Mouse (Mus musculus) ES-E14 (cell line): ENCODE results near the gene Cope.

Source experiments
- MAFK ChIP-seq: IDR thresholded peaks from 2 replicates; pipeline ENCODE4 v1.6.1; 2014; ENCODE audit warnings: mild to moderate bottlenecking, low read depth, low read length, inconsistent platforms; ENCODE audit not compliant: insufficient read depth
- ZNF384 ChIP-seq: IDR thresholded peaks from 2 replicates; pipeline ENCODE4 v1.6.1; 2012; ENCODE audit warnings: low read depth, low read length, inconsistent platforms

DNA sequence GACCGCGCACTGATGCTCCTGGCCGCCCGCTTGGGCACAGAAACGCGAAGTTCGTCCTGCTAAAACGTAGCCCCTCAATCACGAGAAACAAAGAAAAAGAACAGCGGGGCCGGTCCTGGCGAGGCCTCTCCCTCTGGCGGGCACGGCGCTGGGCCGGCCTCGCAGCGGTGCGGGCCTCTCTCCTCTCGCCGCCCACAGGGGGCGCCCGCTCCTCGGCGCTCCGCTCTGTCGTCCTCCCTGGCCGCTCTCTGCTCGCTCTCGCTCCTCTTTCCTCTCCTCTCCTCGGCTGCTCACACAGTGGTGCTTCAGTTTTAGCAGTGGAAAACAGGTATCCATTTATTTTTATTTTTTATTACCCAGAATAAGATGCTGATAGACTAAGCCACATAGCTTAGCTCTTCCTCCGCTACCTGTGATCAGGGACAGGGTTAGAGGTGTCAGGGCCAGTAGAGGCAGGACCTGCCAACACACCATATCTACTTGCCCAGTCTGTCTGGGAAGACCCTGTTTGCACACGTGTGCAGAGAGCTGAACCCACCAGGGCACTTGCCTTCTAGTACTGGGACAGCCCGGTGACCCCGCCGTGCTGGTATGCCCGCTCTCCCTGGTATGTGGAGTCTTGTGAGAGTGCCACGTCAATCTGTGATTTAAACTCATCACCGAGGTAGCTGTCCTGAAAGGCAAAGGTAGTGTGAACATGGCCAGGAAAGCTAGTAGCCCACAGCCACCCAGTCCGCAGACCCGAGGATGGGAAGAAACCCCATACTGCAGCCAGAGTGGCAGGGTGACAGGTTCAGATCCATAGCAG, 30.0 kb downstream of the Cope start:
- TF ChIP-seq ZNF384: no peak; the same call in 1 of the 2 replicates
- TF ChIP-seq MAFK: no peak
